Mouse (Mus musculus) heart, postnatal 0 days (tissue): ENCODE results near the gene Hoxb2. TPM values are rescaled to one million over a fixed set of nuclear protein-coding genes. Genes with fewer than 3 reads are reported as not detected.

Experiments used
- ATAC-seq: fragments of 200-750 bp; cut with Nextera tagmentation; 2 replicates; pipeline ENCODE4 v1.8.0; 2017; ENCODE audit warnings: low read depth, moderate number of reproducible peaks, moderate library complexity; ENCODE audit not compliant: insufficient read depth
- DNase-seq: peaks from one replicate; pipeline ENCODE4 v3.0.0-alpha.2; 2016; ENCODE audit warnings: low spot score
- H3K27ac ChIP-seq: fragments of 300-500 bp; sonication (generic); 2 replicates; pipeline ENCODE4 v1.5.1; 2014; ENCODE audit warnings: low read depth, mild to moderate bottlenecking
- H3K27me3 ChIP-seq: fragments of 300-500 bp; sonication (generic); 2 replicates; pipeline ENCODE4 v1.6.1; 2014; ENCODE audit warnings: low read length, mixed read lengths; ENCODE audit not compliant: control insufficient read depth, insufficient read depth
- H3K36me3 ChIP-seq: fragments of 300-500 bp; sonication (generic); replicated peaks from 2 replicates; pipeline ENCODE4 v1.6.1; 2014; ENCODE audit warnings: low read length, mixed read lengths; ENCODE audit not compliant: control insufficient read depth, insufficient read depth
- H3K4me1 ChIP-seq: fragments of 300-500 bp; sonication (generic); 2 replicates; pipeline ENCODE4 v1.6.1; 2014; ENCODE audit warnings: antibody characterized with exemption; ENCODE audit not compliant: control insufficient read depth, insufficient read depth
- H3K4me2 ChIP-seq: fragments of 300-500 bp; sonication (generic); 2 replicates; pipeline ENCODE4 v1.6.1; 2014; ENCODE audit warnings: low read depth, mild to moderate bottlenecking, low read length, moderate library complexity
- H3K4me3 ChIP-seq: fragments of 300-500 bp; sonication (generic); 2 replicates; pipeline ENCODE4 v1.5.1; 2014; ENCODE audit warnings: low read depth, low read length
- H3K9ac ChIP-seq: fragments of 300-500 bp; sonication (generic); replicated peaks from 2 replicates; pipeline ENCODE4 v1.6.1; 2014; ENCODE audit warnings: low read depth, low read length, mixed read lengths
- H3K9me3 ChIP-seq: fragments of 300-500 bp; sonication (generic); replicated peaks from 2 replicates; pipeline ENCODE4 v1.6.1; 2016; ENCODE audit warnings: low read length; ENCODE audit not compliant: control insufficient read depth
- CTCF ChIP-seq: IDR thresholded peaks from 2 replicates; pipeline ENCODE4 v1.5.1; 2016; ENCODE audit warnings: antibody characterized with exemption, control low read depth, low read depth
- EP300 ChIP-seq: IDR thresholded peaks from 2 replicates; pipeline ENCODE4 v1.6.1; 2016; ENCODE audit warnings: antibody characterized with exemption, low read depth
- WGBS: fragments of 180-500 bp; shearing (Covaris S2); extraction: QIAGEN DNeasy Blood & Tissue Kit; methylation state at CpG from one replicate; pipeline ENCODE4 v1.1.7; 2014; 5-methylcytosine and 5-hydroxymethylcytosine counted together
- polyA plus RNA-seq: library from polyadenylated mRNA; unstranded; fragments of >200 nt; fragmentation: Nextera tagmentation; extraction: Ambion mirVana; gene quantifications from 2 replicates; pipeline ENCODE4 v1.2.1, GENCODE M21; 2015
- total RNA-seq: library from RNA; depleted of rRNA; stranded (reverse); fragments of >200 nt; gene quantifications from 2 replicates; pipeline ENCODE4 v1.2.3, GENCODE M21; 2014; ENCODE audit warnings: low replicate concordance

The Hoxb2 gene
- total and polyA plus RNA-seq, 2 experiments from 2014 or later, result 0.97 to 3.2 TPM

DNA sequence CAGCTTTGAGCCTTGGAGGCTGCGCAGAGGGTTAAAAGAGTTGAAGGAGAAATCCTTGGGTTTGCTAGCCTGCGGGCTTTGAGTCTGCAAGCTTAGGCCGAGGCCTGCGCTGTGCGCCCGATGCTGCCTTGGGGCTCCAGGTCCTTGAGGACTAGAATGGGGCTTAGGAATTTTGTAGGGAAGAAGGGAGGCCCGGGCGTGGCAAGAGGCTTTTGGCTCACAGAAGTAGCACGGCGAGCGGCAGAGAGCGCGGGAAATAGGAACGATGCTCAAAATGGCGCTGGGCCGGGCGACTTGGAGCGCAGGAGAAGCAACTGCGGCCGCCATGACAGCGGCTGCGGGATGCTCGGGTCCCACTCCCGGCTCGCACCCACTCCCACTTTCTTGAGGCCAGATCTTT, 4.1 kb downstream of the Hoxb2 start:
- Histone ChIP-seq H3K36me3 (no peaks in the 10 kb centered on the region), H3K27ac (peak overlapping the region; percentile 5; the same call in 1 of the 2 replicates), H3K9me3 (no peaks in the 10 kb centered on the region), H3K4me1 (no peaks in the 10 kb centered on the region), H3K27me3 (peaks cover 90% of the 10 kb centered on the region), H3K4me3 (peak overlapping the region; percentile 46), H3K4me2 (peak overlapping the region; percentile 49), H3K9ac (no peak overlapping the region)
- 2% methylated on average over 25 of the region's 25 CpGs for WGBS
- no peak for ATAC-seq
- TF ChIP-seq EP300 (no peak), CTCF (no peak)
- DNase-seq, result no peak

DNA sequence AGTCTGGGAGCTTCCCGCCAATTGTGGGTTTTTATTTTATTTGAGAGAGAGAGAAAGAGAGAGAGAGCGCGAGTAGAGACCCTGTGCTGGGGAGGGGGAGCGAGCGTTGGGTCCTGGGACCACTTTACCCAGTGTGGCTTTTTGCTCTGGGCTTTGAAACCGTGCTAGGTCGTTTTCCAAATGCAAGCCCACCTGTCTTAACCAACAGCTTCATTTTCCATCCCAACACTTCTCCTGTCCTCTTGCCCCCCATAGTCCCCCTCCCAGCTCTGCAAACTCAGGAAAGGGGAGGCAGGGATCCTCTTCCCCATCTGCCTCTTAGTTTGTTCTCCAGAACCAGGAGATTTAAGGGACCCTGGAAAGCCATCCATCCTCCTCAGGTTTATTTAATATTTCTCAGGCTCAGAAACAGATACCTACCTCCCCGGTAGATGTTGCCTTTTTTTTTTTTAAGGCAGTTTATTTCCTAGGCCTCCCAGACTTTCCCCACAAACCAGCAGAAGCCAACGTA, 4.5 kb downstream of the Hoxb2 start:
- ATAC-seq, result no peak
- H3K36me3 ChIP-seq, result no peaks in the 10 kb centered on the region
- H3K4me2 ChIP-seq, result peak overlapping the region; percentile 49
- WGBS, result 16% methylated on average over 9 of the region's 9 CpGs
- no peaks in the 10 kb centered on the region for H3K9me3 ChIP-seq
- TF ChIP-seq EP300 (no peak), CTCF (no peak)
- no peak for DNase-seq
- H3K4me1 ChIP-seq, result no peaks in the 10 kb centered on the region
- H3K4me3 ChIP-seq, result peak overlapping the region; percentile 46
- peaks cover 90% of the 10 kb centered on the region for H3K27me3 ChIP-seq
- no peak overlapping the region for H3K9ac ChIP-seq
- H3K27ac ChIP-seq, result peak overlapping the region; percentile 5; the same call in 1 of the 2 replicates

DNA sequence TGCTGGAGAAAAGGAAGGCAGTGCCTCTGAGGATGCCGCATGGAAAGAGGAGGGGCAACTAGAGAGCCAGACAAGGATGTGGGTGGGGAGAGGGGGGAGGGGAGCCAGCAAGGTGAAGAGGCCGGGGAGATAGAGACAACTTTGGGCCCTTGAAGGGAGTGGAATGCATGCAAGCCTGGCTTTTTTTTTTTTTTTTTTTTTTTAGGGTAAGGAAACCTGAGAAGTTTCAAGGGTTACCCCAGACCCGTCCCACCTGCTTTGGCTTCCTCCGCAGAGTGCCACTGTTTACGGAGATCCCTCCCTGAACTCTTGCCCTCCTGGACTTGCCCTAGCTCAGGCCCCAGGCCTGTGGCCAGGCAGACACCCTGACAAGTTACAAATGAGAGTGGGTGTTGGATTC, 13.5 kb downstream of the Hoxb2 start:
- no peak overlapping the region for H3K9ac ChIP-seq
- 11% methylated on average over 5 of the region's 5 CpGs for WGBS
- H3K4me1 ChIP-seq, result no peaks in the 10 kb centered on the region
- no peak overlapping the region for H3K27ac ChIP-seq
- H3K27me3 ChIP-seq, result peaks cover 86% of the 10 kb centered on the region
- DNase-seq, result no peak
- ATAC-seq, result no peak
- H3K4me2 ChIP-seq, result no peak overlapping the region
- H3K4me3 ChIP-seq, result no peak overlapping the region
- no peaks in the 10 kb centered on the region for H3K36me3 ChIP-seq
- no peaks in the 10 kb centered on the region; the same call in 1 of the 2 replicates for H3K9me3 ChIP-seq
- TF ChIP-seq EP300, result no peak
- no peak for TF ChIP-seq CTCF

DNA sequence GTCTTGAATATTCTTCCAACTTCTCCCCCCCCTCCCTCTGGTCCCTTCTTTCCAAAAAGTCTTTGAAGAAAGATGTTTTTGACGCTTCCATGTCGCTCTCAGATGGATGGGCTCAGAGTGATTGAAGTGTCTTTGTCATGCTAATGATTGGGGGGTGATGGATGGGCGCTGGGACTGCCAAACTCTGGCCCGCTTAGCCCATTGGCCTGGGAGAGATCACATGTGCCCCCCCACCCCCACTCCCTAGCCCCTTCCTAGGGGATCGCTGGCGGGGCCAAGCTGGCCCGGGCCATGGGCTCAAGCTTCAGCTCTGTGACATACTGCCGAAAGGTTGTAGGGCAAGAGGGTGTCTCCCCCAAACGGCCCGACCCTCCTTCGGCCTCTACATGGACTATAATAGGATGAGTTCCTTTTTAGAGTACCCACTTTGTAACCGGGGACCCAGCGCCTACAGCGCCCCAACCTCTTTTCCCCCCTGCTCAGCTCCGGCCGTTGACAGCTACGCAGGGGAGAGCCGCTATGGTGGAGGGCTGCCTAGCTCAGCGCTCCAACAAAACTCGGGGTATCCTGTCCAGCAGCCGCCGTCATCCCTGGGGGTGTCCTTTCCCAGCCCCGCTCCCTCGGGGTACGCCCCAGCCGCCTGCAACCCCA, 15.2 kb downstream of the Hoxb2 start, which contains the start of gene Hoxb1:
Gene Hoxb1, plus strand, starts transcription at position 312 of the 651 bp plus-strand sequence.
- no peak for TF ChIP-seq CTCF
- TF ChIP-seq EP300, result no peak
- WGBS, result 6% methylated on average over 26 of the region's 26 CpGs
- H3K27ac ChIP-seq, result no peak within 1 kb of the TSS
- DNase-seq, result no peak
- H3K27me3 ChIP-seq, result peaks cover 95% of the 10 kb centered on the region
- no peak within 1 kb of the TSS for H3K4me2 ChIP-seq
- no peak within 1 kb of the TSS for H3K4me3 ChIP-seq
- no peak for ATAC-seq
- H3K4me1 ChIP-seq, result no peaks in the 10 kb centered on the region
- no peaks in the 10 kb centered on the region for H3K36me3 ChIP-seq
- H3K9me3 ChIP-seq, result no peaks in the 10 kb centered on the region; the same call in 1 of the 2 replicates
- no peak within 1 kb of the TSS for H3K9ac ChIP-seq

DNA sequence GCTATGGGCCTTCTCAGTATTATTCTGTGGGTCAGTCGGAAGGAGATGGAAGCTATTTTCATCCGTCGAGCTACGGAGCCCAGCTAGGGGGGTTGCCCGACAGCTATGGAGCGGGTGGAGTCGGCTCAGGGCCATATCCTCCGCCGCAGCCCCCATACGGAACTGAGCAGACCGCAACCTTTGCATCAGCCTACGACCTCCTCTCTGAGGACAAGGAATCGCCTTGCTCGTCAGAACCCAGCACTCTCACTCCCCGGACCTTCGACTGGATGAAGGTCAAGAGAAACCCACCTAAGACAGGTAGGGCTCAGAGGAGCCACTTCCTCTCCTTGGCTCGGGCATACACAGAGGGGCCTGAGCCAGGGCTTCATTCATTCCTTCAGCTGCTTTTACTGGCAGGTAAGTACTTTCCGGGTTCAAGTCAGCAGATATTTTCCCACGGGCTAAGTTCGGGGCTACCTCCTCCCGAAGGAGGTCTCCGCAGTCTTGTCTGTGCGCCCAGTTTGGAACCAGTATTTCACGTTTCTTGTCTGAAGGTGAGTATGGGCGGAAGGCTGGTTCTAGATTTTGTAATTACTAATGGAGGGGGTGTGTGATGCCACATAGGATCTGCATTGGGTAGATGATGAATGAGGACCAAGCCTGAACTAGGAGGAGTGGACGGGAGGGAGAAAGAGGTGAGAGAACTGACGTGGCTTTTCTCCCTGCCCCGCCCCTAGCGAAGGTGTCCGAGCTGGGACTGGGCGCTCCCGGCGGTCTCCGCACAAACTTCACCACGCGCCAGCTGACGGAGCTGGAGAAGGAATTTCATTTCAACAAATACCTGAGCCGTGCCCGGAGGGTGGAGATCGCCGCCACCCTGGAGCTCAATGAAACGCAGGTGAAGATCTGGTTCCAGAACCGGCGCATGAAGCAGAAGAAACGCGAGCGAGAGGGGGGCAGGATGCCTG, 16.0 kb downstream of the Hoxb2 start:
- Histone ChIP-seq H3K9me3 (no peaks in the 10 kb centered on the region; the same call in 1 of the 2 replicates), H3K36me3 (no peaks in the 10 kb centered on the region), H3K27ac (no peak overlapping the region), H3K4me1 (no peaks in the 10 kb centered on the region), H3K4me2 (no peak overlapping the region), H3K27me3 (peaks cover 96% of the 10 kb centered on the region), H3K9ac (no peak overlapping the region), H3K4me3 (no peak overlapping the region)
- 3% methylated on average over 46 of the region's 47 CpGs for WGBS
- DNase-seq (no peak), ATAC-seq (0 out of 2 replicates have a peak, but pooled peaks have one; percentile 11)
- no peak for TF ChIP-seq CTCF
- no peak for TF ChIP-seq EP300
